Mouse (Mus musculus): ENCODE results near the gene Cdip1.
"Not testable (repeated sequence)": the region's sequence is repeated elsewhere in the genome, so short reads cannot be mapped to it uniquely, and the experiment has no call there.

Cdip1 gene

DNA sequence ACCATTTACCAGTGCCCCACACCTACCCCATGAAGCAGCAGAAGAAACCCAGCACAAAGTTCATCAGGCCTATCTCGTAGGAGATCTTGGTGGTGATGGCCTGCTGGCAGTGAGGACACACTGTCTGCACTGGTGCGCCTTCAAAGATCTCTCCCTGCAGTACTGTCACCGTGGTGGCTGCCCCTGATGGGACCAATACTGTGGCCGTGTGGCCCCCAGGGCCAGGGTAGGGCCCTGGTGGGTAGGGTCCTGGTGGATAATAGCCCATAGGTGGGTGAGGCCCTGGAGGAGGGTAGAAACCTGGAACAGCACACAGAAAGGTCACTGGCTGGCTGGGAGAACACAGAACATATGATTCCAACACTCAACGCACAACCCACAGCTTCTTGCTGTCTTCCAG is 21.4 kb downstream of the Cdip1 start:
- DNase-seq = no peak

DNA sequence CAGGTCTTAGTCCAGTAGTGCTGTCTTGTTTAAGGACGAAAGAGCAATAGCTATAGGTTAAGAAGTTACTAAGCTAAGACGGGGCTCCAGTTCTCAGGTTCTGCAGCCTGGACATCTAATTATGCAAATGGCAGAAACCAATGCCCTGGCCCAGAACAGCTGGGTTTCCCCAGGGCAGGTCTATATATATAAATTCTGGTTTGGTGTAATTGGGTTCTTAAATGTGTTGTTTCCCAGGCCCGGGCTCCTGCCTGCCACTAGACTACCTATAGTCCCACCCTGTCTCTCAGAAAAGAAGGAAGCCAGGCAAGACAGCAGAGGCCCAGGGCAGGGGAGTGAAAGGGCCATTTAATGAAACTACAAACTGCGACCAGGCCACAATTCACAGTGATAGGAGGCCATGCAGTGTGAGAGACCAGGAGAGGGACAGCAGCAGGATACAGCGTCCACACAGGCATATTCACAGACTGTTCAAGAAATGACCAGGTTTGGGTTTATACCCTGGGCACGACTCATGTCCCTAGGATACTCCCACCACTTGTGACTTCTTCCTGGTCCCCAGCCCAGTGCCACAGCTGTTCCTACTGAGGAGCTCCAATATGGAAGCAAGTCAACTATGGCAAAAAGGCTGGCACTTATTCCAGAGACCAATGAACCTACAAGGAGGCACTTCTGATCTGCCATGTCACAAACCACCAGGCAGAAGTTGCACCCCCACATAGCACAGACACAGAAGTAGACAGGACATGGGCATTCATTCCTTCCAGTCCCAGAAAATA is 22.9 kb downstream of the Cdip1 start:
- DNase-seq = no peak

DNA sequence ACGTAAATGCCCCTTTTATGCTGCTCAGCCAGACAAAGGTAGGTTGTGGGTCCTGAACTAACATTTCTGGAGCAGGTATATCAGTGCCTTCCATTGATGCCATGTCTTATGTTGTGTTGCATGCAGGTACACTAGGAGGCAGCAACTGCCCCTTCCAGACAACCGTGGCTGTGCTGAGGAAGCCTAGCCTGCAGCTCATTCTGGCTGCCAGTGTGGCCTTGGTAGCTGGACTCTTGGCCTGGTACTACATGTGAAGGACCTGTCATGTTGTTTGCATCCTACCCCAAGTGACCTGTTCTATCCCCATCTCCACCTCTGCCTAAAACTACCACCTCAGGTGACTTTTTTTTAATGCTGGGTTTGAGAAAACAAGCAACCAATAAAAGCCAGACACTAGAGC is 24.2 kb downstream of the Cdip1 start:
- no peak for DNase-seq

DNA sequence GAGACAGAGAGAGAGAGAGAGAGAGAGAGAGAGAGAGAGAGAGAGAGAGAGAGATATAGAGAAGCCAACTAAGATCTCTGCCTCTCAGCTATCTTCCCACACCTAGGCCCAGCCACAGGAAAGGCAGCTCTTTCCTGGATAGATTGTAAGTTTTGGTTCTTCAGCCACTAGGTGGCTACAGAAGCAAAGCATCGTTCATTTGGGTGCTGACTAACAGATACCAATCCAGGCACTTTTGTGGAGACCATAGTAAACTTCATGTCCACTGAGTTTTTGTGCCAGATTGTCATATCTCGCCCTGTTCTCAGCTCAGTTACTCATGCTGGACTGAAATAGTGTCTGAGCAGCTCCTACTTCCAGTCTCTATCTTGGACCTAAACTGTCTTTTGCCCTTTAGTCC is 26.8 kb downstream of the Cdip1 start:
- DNase-seq = peak; percentile 76

DNA sequence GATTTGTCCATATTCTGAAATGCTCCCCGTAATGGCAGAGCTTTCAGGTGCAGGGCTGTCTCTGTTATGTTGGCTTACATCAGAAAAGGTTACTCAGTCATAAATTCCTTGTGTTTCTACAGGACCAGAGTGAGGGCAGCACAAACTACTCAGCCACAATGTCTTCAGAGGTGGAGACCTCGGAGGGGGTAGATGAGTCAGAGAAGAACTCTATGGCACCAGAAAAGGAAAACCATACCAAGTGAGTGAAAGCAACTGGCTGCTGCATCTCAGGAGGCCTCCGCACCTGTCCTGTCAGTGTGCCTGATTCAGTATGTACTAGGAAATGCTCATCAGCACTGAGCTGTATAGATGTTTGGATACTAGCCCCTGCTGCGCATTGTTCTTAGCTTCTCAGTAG is 27.7 kb downstream of the Cdip1 start:
- DNase-seq = no peak

DNA sequence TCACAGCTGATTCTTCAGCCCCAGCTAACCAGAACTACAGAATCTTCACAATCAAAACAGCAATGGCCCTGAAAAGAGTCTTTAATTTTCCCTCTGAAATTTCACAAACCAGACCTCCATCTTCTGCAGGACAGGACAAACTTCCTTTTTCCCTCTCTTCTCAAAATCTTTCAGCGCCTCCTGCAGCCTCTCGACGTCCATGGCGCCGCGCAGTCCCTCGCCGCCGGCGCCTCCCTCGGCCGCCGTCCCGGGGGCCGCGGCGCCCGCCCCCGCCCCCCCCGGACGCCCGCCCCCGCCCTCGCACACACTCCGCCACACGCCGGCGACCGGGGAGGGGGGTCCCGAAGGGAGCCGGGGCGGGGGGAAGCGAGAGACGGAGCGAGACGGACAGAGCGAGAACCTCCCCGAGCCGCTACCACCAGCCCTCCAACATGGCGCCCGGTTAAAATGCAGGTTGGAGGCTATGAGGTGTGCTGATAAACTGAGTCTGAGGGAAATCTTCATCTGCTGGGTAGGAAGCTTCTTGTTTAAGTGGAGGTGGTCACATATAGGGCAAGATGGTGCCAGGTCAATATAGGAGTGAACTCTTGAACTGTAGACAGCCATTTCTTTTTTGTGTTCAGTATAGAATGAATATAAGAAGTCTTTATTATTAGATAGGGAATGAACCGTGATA is 33.3 kb downstream of the Cdip1 start:
- not testable (repeated sequence) for DNase-seq

DNA sequence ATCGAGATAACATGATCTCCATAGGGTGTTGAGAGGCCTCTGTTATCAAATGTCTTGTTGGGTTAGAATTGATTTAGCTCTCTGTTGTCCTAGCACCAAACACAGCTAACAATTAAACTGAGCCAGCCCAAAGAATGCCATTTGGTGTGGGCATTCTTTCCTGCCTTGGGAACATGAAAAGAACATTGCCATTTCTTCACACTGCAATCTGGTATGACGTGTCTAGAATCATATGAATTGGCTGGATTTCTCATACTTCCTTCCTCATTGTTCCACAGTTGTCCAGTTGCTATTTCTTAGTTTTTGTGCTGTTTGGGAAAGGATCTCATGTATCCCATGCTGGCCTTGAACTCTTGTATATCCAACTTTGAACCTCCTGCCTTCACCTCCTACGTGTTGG is 36.0 kb downstream of the Cdip1 start:
- peak; percentile 35 for DNase-seq

DNA sequence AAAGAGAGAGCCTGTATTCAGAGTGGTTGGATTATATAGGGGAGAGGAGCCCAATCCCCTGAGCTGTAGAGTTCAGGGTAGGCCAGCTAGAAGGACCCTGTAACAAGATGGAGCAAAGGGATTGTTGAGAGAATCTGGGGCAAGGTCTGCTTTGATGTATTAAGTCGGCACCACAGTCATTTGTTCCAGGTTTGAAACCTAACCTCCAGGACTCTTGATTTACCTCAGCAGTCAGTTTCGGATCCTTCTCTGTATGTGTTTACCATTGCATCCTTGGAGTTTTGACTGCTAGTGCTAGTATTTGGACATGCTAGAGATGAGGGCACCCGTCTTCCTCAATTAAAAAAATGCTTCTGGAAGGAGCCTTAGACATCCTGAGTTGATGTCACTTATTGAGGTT is 37.9 kb downstream of the Cdip1 start:
- DNase-seq = no peak

DNA sequence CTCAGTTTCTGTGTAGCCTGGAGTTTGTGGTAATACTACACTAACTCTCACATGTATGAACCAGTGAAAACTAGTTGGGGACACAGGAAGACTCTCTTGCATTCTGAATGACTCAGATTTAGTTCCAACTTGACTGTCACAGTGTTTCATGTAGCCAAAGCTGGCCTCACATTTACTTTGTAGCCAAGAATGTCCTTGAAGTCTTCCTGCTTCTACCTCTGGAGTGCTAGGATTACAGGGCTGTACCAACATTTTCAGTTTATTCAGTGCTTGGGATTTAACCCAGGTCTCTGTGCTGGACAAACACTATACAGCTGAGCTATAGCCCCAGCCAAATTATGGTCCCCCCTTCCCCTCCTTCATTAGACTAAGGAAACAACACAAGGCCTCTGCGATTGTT is 47.9 kb downstream of the Cdip1 start:
- DNase-seq = peak; percentile 41

DNA sequence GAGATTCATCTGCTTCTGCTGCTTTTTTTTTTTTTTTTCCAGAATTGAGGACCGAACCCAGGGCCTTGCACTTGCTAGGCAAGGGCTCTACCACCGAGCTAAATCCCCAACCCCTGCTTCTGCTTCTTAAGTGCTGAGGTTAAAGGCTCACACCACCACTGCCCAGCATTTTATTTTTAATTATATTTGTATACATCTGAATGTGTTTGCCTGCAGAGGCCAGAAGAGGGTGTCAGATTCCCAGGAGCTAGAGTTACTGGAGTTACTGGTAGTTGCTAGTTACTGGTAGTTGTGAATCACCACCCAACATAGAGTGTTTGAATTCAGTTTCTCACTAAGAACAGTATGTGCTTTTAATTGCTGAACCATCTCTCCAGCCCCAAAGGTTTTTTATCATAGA is 50.1 kb downstream of the Cdip1 start:
- peak; percentile 23 for DNase-seq

DNA sequence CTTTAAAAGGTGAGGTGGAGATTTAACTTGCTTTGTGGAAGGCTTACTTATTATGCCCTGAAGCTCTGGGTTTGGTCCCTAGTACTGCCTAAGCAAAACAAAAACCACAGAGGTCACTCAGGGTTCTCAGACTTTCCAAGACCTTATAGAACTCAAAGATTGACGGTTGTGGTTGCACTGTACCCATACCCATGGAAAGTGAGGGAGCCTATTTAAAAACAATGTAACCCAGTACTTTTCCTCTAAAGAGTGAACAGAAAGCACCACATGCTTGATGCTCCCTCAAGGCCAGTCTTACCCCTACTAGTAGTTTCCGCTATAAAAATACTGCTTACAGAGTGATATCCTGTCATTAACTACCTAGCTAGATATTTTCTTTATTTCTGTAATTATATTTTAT is 53.8 kb downstream of the Cdip1 start:
- DNase-seq = no peak

DNA sequence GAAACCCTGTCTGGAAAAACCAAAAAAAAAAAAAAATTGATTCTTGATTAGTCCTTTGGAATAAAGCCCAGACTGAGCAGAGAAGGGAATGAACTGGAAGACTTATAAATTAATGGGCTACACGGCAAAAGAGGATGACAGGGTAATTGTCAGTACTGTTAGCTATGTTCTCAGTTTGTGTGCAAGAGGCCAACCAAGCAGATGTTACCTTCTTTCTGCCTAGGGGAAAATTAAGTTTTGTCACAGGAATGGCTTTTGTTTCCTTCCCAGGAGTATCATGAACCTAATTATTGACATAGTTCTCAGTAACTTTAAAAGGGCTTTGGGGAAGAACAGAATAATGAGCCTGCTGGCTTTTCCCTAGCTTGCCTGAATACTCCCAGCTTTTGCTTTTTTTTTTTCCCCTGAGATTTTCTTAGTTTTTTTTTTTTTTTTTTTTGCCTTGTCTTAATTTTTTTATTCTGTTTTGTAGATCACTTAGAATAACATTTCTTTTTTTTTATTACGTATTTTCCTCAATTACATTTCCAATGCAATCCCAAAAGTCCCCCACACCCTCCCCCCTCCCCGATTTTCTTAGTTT is 59.2 kb downstream of the Cdip1 start:
- DNase-seq = no peak

DNA sequence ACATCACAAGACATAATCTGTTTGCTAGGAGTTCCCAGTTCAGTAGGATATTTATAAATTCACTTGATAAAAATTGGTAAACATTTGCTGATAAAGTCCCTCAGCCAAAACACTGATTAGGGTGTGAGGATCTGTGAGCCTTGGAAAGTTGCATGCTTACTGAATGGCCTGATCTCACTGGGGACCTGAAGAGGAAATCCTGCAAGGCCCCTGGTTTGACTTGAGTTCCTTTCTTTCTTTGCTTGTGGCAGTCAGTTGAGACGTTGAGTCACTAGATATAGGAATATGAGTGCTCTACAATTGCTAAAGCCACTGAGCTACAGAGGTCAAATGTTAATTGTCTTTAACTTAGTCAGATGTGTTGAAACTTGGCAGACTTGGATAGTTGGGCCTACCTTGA is 62.1 kb downstream of the Cdip1 start:
- DNase-seq = peak; percentile 27

DNA sequence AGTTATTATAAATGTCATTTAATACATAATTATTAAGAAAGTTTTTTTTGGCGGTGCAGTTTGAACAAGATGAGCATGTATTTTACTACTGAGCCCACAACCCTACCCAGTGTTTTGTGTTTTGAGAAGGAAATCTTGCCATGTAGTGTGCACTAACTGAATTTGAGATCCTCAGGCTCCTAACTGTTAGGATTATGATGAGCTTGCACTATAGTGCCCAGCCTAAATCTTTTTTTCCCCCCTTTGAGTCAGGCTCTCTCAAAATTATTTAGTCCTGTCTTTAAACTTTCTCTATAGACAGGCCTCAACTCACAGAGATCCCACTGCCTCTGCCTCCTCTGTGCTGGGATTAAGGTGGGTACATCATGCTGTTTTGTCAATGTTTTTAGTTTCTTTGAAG is 62.6 kb downstream of the Cdip1 start:
- no peak for DNase-seq

DNA sequence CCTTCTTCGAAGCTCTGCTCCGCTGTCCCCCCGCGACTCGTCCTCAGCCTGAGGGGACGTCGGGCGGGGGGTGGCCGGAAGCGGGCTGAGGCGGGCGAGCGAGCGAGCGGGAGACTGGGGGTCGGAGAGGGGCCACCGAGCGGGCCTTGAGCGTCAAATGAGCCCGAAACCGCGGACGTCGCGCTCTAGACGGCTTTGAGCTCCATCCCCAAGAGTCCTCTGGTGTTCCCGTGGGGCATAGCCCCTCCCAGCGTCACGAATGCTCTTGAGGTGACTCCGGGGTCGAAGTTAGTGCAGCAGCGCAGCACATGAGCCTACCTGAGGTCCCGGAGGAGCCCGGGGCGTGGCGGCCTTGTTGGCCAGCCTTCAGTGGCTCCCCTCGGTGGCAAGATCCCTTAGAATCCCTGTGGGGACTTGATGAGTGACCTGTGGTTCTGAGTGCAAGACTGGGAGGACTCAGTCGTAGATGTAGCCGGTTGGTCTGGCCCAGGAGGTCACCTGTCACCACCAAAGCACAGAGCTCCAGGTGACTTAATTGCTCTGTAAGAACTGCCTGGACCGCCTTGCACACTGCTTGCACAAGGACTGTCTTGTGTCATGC is 63.5 kb downstream of the Cdip1 start:
- DNase-seq = peak; percentile 60

DNA sequence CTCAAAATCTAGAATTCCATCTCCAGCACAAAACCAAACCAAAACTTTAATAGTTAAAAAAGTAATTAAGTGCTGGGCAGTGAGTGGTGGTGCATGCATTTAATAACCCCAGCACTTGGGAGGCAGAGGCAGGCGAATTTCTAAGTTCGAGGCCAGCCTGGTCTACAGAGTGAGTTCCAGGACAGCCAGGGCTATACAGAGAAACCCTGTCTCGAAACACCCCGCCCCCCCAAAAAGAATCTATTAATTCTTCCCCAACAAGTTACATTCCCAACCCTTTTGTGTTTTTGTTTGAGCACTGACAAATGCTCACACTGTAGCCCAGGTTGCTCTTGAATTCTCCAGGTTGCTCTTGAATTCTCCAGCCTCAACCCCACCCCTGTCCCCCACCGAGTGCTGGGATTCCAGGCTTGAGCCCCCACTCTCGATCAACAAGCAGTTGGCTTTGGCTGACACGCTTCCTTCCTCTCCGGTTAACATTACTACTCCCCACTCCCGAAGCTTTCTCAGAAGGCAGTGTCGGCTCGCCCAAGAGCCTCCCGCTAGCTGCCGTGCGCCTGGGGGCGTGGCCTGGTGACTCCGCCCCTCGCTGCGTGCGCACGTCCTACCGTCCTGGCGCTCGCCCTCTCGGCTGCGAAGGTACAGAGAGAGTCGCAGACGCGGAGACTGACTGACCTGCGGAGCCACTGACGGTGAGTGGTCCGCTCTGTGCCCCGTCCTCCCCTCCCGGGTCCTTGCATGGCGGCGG is 64.1 kb downstream of the Cdip1 start, which contains the start of gene Hmox2:
Gene Hmox2, plus strand, starts transcription at position 582 of the 748 bp plus-strand sequence.
- DNase-seq = peak; percentile 95

DNA sequence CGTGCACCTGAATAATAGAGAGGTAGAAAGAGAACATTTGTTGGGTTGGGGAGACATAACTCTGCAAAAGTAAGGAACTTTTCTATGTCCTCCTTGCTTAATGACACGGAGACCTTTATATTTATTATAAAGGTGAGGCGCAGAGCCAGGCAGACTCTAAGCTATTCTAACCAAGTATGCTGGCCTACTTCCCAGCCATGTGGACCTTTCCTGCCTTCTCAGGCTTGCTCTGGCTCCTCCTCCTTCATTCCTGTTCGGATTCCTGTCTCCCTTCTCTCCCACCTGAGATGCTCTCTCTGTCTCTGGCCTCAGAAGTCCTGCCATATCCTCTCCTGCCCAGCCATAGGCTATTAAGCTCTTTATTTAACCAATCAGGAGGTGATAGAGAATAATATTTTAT is 64.8 kb downstream of the Cdip1 start:
- DNase-seq = peak; percentile 22

DNA sequence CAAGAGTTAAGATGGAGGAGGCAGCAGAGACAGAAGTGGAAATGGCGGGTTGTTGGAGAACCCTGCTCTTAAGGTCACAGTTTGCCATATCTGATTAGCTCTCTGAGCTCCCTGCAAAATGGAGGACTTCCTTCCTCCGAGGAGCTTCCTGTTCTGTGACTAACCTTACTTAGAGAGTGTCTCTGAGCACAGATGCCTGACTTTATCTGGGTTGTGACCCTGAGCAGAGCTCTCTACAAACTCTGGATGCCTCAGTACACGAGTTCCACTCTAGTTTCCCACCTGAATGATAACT is 67.2 kb downstream of the Cdip1 start:
- peak; percentile 16 for DNase-seq

DNA sequence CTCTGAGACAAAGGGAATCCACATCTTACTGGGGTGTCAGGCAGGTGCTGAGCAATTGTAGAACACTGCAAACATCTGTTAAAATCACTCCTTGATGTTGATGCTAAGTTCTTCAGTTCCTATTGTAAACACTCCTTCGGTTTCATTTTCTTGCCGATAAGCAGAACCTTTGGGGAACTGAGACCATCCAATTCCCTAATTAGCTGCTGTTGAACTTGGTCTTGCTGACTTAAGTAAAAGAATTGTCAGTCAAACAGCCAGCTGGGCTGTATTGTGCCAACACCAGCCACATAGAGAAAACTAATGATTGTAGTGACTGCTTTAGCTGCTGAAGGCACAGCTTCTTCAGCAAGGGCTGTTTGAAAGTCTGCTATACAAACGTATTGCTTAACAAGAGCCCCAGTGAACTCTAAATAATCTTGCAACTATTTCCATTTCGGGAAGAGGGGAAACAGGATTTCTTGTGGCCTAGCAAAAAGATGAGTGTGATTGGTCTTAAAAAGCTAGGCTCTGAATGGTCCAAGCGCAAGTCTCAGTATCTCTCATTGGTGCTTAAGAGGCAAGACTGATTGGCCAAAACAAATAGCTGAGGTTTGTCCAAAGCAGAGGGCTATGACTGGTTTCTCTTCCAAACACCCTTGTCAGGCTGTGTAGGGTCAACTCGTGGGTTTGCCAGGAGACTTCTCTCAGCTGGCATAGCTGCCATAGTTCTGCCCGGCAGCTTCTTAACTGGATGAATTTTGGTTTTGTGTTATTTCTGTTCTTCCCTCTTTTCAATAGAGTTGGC is 67.8 kb downstream of the Cdip1 start:
- peak; percentile 44 for DNase-seq

DNA sequence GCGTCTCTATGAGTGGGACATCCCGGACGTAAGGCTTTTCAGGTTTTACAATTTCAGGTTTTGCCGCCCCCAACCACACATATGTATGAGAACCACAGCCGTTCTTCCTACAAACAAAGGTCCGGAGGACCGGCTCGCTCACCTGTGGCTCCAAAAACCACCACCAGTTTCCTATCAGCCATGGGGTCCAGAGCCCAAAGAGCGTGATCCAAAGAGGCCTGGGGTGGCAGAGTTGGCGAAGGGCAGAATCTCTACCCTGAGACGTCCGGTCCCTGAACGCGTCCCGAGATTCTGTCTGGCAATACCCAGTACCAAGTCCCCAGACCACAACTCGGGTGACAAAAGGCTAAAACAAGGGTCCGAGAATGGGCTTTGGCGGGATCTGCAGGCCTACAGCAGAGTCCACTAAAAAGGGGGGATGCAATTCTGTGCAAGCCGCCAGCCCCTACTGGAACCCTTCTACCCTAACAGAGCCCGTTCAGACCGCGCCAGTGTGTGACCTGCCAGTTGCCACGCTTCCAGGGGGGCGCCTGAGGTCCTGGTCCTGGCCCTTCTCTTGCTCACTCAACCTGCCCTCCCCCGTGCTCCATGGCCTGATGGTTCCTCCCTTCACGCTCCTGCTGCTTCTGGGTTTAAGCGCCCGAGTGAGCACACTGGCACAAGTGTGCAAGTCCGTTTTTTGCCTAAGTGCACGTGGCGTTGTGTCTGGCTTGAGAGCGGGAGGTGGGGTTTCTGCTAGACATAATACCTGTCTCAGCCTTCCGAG is 71.2 kb downstream of the Cdip1 start, which contains the start of gene Nmral1:
Gene Nmral1, minus strand, starts transcription at position 604 of the 766 bp plus-strand sequence.
- peak; percentile 71 for DNase-seq

DNA sequence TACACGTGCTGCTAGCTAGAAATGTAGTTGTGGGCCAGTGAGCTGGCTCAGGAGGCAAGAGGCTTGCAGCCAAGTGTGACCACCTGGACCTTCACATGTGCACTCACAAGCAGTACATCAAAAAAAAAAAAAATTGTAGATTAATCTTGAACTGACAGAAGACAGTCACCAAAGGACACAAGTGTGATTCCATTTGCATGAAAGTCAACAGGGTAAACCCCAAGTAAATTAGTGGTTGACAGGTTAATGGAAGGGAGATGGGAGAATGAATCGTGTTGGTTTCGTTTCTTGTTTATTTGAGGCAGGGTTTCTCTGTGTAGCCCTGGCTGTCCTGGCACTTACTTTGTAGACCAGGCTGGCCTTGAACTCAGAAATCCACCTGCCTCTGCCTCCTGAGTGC is 72.2 kb downstream of the Cdip1 start:
- DNase-seq = no peak

Data from lung, postnatal 36 days (tissue).